Mouse (Mus musculus) liver, postnatal 0 days (tissue): Measurements from ENCODE around the gene Nhlrc4.

ENCODE experiments used
- CTCF ChIP-seq: sonication (generic); IDR thresholded peaks from 2 replicates; pipeline ENCODE4 v1.5.1; 2016; ENCODE audit warnings: antibody characterized with exemption, low read depth
- EP300 ChIP-seq: IDR thresholded peaks from 2 replicates; pipeline ENCODE4 v1.6.1; 2016; ENCODE audit warnings: antibody characterized with exemption, low read depth, mild to moderate bottlenecking

- TF ChIP-seq CTCF (no peak), EP300 (no peak; the same call in 1 of the 2 replicates)
Observed at GRCm38 (mm10) chr17:25941511-25942241, 3.1 kb downstream of the Nhlrc4 start.
